Mouse (Mus musculus) bone marrow, adult 2 months (tissue): ENCODE results near the gene Rbm47. TPM values are rescaled to one million over a fixed set of nuclear protein-coding genes. Genes with fewer than 3 reads are reported as not detected.
"Not testable (repeated sequence)": the region's sequence is repeated elsewhere in the genome, so short reads cannot be mapped to it uniquely, and the experiment has no call there.

ENCODE experiments used
- H3K27ac ChIP-seq: fragments of 200-500 bp; 2 replicates; pipeline ENCODE4 v1.5.1; 2012; ENCODE audit warnings: low read depth, mild to moderate bottlenecking, control low read depth, inconsistent platforms, low read length; ENCODE audit not compliant: control insufficient read depth, poor library complexity, insufficient read depth
- H3K4me1 ChIP-seq: fragments of 200-500 bp; 2 replicates; pipeline ENCODE4 v1.6.1; 2011; ENCODE audit warnings: low read length; ENCODE audit not compliant: control insufficient read depth, insufficient read depth
- H3K4me3 ChIP-seq: fragments of 200-500 bp; replicated peaks from 2 replicates; pipeline ENCODE3; 2011; ENCODE audit warnings: mild to moderate bottlenecking, low read depth, low read length, control low read depth; ENCODE audit not compliant: control insufficient read depth
- CTCF ChIP-seq: fragments of 200-500 bp; IDR thresholded peaks from 2 replicates; pipeline ENCODE4 v1.5.1; 2011; ENCODE audit warnings: low read length, control low read depth; ENCODE audit not compliant: control insufficient read depth, insufficient read depth
- POLR2A ChIP-seq: fragments of 200-500 bp; IDR thresholded peaks from 2 replicates; pipeline ENCODE4 v1.6.1; 2011; ENCODE audit warnings: low read depth, mild to moderate bottlenecking, control low read depth, low read length, borderline replicate concordance; ENCODE audit not compliant: control insufficient read depth
- WGBS: fragments of 180-500 bp; shearing (Covaris S2); methylation state at CpG from one replicate; pipeline ENCODE4 v1.1.7; 2018; 5-methylcytosine and 5-hydroxymethylcytosine counted together
- polyA plus RNA-seq: library from polyadenylated mRNA; stranded (reverse); fragments of >200 nt; gene quantifications from 2 replicates; pipeline ENCODE4 v1.2.4, GENCODE M21; 2011; ENCODE audit warnings: low replicate concordance; ENCODE audit not compliant: missing spikeins, insufficient read depth, insufficient read length

Gene Rbm47
- polyA plus RNA-seq, 1 experiment: 4.9 TPM

GRCm38 (mm10) chr5:66200044-66200443, 27.1 kb upstream of the Rbm47 start:
- no peak for TF ChIP-seq CTCF
- no peak for TF ChIP-seq POLR2A
- 17% methylated on average over 10 of the region's 10 CpGs for WGBS

GRCm38 (mm10) chr5:66195323-66195722, 22.4 kb upstream of the Rbm47 start:
- 85% methylated on average over 10 of the region's 10 CpGs for WGBS

More at GRCm38 (mm10) chr5:66200044-66200443, 27.1 kb upstream of the Rbm47 start:
- Histone ChIP-seq H3K4me3 (no peak overlapping the region), H3K27ac (no peak overlapping the region), H3K4me1 (no peaks in the 10 kb centered on the region; the same call in 1 of the 2 replicates)

GRCm38 (mm10) chr5:66193218-66193846, 20.4 kb upstream of the Rbm47 start:
- no peak overlapping the region for H3K27ac ChIP-seq
- 72% methylated on average over 11 of the region's 11 CpGs for WGBS
- no peak for TF ChIP-seq POLR2A
- H3K4me3 ChIP-seq: no peak overlapping the region
- no peaks in the 10 kb centered on the region for H3K4me1 ChIP-seq

More at GRCm38 (mm10) chr5:66195323-66195722, 22.4 kb upstream of the Rbm47 start:
- H3K4me3 ChIP-seq: no peak overlapping the region
- H3K4me1 ChIP-seq: no peaks in the 10 kb centered on the region; the same call in 1 of the 2 replicates
- TF ChIP-seq POLR2A: no peak
- TF ChIP-seq CTCF: no peak
- H3K27ac ChIP-seq: no peak overlapping the region

GRCm38 (mm10) chr5:66191185-66191503, 18.2 kb upstream of the Rbm47 start:
- Histone ChIP-seq H3K4me1 (no peaks in the 10 kb centered on the region), H3K4me3 (no peak overlapping the region), H3K27ac (no peak overlapping the region)
- TF ChIP-seq POLR2A (no peak), CTCF (no peak)
- 74% methylated on average over 7 of the region's 7 CpGs for WGBS

- no peak overlapping the region for H3K4me3 ChIP-seq
- H3K27ac ChIP-seq: no peak overlapping the region
- no peaks in the 10 kb centered on the region for H3K4me1 ChIP-seq
- TF ChIP-seq POLR2A (no peak), CTCF (no peak)
- 67% methylated on average over 16 of the region's 16 CpGs for WGBS
Measured at GRCm38 (mm10) chr5:66190481-66191184, 17.7 kb upstream of the Rbm47 start.

GRCm38 (mm10) chr5:66188591-66188990, 15.7 kb upstream of the Rbm47 start:
- H3K27ac ChIP-seq, H3K4me1 ChIP-seq, H3K4me3 ChIP-seq: not testable (repeated sequence)
- WGBS: 88% methylated on average over 6 of the region's 7 CpGs

- no peak for TF ChIP-seq POLR2A
- TF ChIP-seq CTCF: no peak
- H3K27ac ChIP-seq: no peak overlapping the region
- H3K4me1 ChIP-seq: no peaks in the 10 kb centered on the region
- 71% methylated on average over 3 of the region's 3 CpGs for WGBS
- H3K4me3 ChIP-seq: no peak overlapping the region
Measured at GRCm38 (mm10) chr5:66182156-66182555, 9.2 kb upstream of the Rbm47 start.

GRCm38 (mm10) chr5:66174160-66174837, 1.4 kb upstream of the Rbm47 start:
- Histone ChIP-seq H3K4me1 (no peaks in the 10 kb centered on the region; the same call in 1 of the 2 replicates), H3K27ac (no peak overlapping the region), H3K4me3 (no peak overlapping the region)
- 62% methylated on average over 23 of the region's 23 CpGs for WGBS
- no peak for TF ChIP-seq POLR2A
- TF ChIP-seq CTCF: no peak
